Mouse (Mus musculus): ENCODE measurements around the gene Pcare. TPM values are rescaled to one million over a fixed set of nuclear protein-coding genes. Genes with fewer than 3 reads are reported as not detected.

Gene Pcare
- total RNA-seq, 2 experiments from 2014 or later = 0.26 to 0.41 TPM

Other genes starting within 250 kb of the Pcare start
- 1 to 10 TPM; 2.4 to 4.1 TPM for gene Ndc80, start 226.0 kb downstream of the Pcare start, total RNA-seq (2021)
- not detected for gene Spdya, start 200.8 kb downstream of the Pcare start, total RNA-seq (2021)
- gene Wdr43, start 137.0 kb downstream of the Pcare start, total RNA-seq (2021) = 10 to 100 TPM; 20.5 to 20.8 TPM
- 1 to 10 TPM; 2.0 to 2.3 TPM for gene Togaram2, start 79.6 kb downstream of the Pcare start, total RNA-seq (2021)
- gene Clip4, start 15.6 kb upstream of the Pcare start, total RNA-seq (2021) = 100 to 1,000 TPM; 154 to 172 TPM